Mouse (Mus musculus) layer of hippocampus, postnatal 14 days (tissue): Measurements from ENCODE around the gene Cdkl4. TPM values are rescaled to one million over a fixed set of nuclear protein-coding genes. Genes with fewer than 3 reads are reported as not detected.

Experiments
- DNase-seq, 2 experiments: peaks; one replicate each; pipeline ENCODE4 v3.0.0; 2021 to 2022; ENCODE audit warnings: low spot score in 2 of 2, mixed read lengths in 1 of 2
- total RNA-seq, 2 experiments: library from RNA; stranded (reverse); gene quantifications; 2 replicates each; pipeline ENCODE4 v1.2.3; 2021

Gene Cdkl4
- total RNA-seq, 2 experiments from 2014 or later: 13.3 to 15.5 TPM

- no peak for DNase-seq
Measured at GRCm38 (mm10) chr17:80480855-80481224, 96.8 kb downstream of the Cdkl4 start.

DNA sequence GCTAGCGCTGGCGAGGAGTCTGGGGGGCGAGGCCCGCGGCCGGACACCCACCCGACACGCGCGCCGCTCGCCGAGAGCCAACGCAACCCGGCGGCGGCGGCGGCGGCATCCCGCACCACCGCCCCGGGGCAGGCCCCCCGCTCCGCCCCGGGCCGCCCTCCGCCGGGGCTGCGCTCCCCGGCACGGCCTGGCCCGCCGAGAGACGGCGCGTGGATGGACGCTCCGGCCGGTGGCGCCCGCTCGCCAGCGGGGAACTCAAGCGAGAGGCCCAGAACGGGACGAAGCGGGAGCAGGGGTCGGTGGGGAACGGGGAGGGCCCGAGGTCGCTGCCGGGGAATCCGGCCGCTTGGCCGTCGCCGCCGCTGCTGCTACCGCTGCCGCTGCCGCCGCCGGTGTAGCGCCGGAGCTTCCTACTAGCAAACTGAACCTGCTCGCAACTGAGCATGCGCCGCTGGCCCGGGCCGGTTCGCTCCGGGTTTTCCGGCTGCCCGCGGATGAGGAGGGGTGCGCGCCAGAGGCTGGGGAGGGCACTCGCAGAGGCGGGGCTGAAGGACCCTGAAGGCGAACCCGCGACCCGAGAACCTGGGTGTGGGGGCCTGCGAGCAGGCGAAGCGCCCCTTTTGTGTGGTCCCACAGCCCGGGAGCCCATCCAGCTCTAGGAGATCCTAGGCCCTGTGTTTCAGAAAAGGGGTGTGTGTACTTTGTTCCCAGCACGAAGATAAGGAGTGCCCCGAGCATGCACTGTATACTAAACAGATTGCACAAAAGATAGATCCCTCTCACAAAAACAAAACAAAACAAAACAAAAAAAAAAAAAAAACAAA is 97.4 kb downstream of the Cdkl4 start, which contains the start of gene Sos1:
TSS of gene Sos1 (minus strand) at position 423 of the 824 bp plus-strand sequence.
- DNase-seq: peak; percentile 97

GRCm38 (mm10) chr17:80479295-80480030 is 98.2 kb downstream of the Cdkl4 start:
- peak; percentile 37 to 53 for DNase-seq

DNA sequence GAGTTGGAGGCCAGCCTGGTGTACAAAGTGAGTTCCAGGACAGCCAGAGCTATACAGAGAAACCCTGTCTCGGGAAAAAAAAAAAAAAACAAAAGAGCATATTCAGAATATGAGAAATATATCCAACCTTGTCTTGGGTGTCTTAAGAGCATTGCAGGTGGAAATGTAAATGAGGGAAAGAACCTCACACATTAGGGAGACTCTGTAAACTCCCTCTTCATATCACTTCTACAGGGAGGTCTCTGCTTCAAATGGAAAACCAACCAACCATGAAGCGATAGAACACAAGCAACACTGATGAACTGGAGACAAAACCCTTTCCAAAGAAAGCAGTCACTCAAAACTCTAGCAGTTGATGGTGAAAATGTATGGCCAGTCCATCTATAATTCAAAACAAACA is 99.9 kb downstream of the Cdkl4 start:
- DNase-seq: no peak

DNA sequence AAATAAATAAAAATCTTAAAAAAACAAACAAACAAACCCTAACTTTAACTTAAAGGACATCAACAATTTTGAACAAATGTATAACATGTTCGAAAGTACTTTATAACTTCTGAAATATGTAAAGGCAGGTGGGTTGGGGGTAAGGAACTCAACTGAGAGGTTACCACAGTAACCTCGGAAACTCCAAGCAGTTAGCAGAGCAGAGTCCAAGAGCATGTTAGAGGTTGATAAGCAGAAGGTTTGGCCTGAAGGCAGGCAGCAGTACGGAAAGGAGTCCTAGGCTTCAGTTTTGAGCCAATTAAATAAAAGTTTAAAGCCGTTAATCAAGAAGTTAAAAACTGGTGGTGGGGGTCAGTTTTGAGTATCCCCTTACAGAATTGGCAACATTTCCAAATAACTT is 101.1 kb downstream of the Cdkl4 start:
- DNase-seq: no peak

Other genes starting within 250 kb of the Cdkl4 start
- gene Gm10190, start 204.3 kb downstream of the Cdkl4 start, total RNA-seq: 1 to 10 TPM; 1.3 to 2.1 TPM
- 10 to 100 TPM; 37.3 to 38.9 TPM for gene Sos1, start 97.4 kb downstream of the Cdkl4 start, total RNA-seq
- gene Map4k3, start 150.7 kb upstream of the Cdkl4 start, total RNA-seq: 10 to 100 TPM; 83.3 to 85.6 TPM